Mouse (Mus musculus) megakaryocyte, embryonic 14.5 days (primary cell): Measurements from ENCODE around the gene Nbas. TPM values are rescaled to one million over a fixed set of nuclear protein-coding genes. Genes with fewer than 3 reads are reported as not detected.

ENCODE experiments used
- H3K27me3 ChIP-seq: replicated peaks from 2 replicates; pipeline ENCODE3; 2012; ENCODE audit warnings: inconsistent platforms
- H3K36me3 ChIP-seq: replicated peaks from 2 replicates; pipeline ENCODE3; 2012; ENCODE audit warnings: low read length, inconsistent platforms, mixed read lengths
- H3K4me1 ChIP-seq: 2 replicates; pipeline ENCODE4 v1.6.1; 2012; ENCODE audit warnings: inconsistent platforms
- H3K4me3 ChIP-seq: replicated peaks from 2 replicates; pipeline ENCODE3; 2012; ENCODE audit warnings: moderate library complexity, mild to moderate bottlenecking, inconsistent platforms
- H3K9me3 ChIP-seq: 2 replicates; pipeline ENCODE4 v1.6.1; 2012; ENCODE audit warnings: inconsistent platforms
- FLI1 ChIP-seq: IDR thresholded peaks from 2 replicates; pipeline ENCODE4 v1.6.1; 2012; ENCODE audit warnings: low read length, inconsistent platforms, mixed read lengths
- GATA1 ChIP-seq: IDR thresholded peaks from 3 replicates; pipeline ENCODE4 v1.6.1; 2012; ENCODE audit warnings: mixed read lengths, low read length, inconsistent platforms, borderline replicate concordance
- polyA plus RNA-seq: library from polyadenylated mRNA; stranded (reverse); fragments of >175 nt; gene quantifications from 2 replicates; pipeline ENCODE4 v1.2.3, GENCODE M21; 2012; ENCODE audit warnings: low replicate concordance; ENCODE audit not compliant: insufficient read depth

The Nbas gene
- polyA plus RNA-seq, 1 experiment, result 7.9 TPM

DNA sequence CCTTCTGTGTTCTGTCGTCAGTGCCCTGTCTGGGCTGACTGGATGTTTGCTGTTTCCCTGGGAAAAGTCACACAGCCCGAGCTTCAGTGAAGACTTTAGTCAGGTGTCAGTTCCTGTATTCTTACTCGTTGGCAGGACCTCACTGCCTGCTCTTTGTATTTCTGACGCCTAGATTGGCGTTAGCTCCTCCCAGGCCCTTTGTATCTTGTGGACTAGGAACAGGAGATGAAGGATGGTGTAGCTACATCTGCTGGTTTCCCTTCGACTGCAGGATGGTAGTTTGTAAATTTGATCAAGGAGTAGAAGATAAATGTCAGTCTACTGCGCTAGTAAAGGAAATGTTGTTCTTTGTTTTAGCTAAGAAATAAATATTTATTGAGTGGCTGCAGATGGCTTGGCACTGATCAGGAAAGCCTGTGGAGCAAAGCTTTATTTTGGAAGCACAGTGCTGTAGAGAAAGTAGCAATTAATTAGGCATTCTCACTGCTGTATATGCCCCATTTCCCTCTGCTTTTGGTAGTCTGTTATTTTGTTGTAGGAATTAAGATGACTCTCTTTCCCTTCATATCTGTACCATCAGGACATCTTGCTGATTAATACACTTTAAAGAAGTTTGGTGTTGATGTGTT lies 91.4 kb downstream of the Nbas start:
- Histone ChIP-seq H3K9me3 (no peaks in the 10 kb centered on the region), H3K36me3 (peaks cover 55% of the 10 kb centered on the region), H3K27me3 (peaks cover 29% of the 10 kb centered on the region), H3K4me3 (no peak overlapping the region), H3K4me1 (peaks cover 37% of the 10 kb centered on the region)
- TF ChIP-seq GATA1 (no peak), FLI1 (no peak)

DNA sequence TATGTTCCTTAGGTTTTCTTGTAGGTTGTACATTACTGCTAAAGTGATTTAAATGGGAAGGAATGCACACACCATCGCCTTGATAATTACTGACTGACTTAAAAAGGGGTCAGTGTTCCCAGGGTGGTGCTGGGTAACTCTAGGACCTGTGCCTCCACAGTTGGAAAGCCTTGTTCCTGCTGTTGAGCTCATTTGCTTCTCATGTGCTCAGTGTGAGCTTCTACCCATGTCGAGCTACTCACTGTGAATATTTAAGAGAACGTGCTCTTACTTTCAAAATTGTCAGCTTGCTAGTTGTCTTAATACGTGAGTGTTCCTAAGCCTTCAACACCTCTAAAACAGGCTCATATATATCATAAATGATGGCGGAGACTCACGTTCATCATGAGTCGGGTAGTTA lies 112.6 kb downstream of the Nbas start:
- Histone ChIP-seq H3K27me3 (no peaks in the 10 kb centered on the region), H3K36me3 (peaks cover 33% of the 10 kb centered on the region), H3K4me3 (no peak overlapping the region), H3K9me3 (no peaks in the 10 kb centered on the region), H3K4me1 (no peaks in the 10 kb centered on the region)
- TF ChIP-seq FLI1, result no peak
- TF ChIP-seq GATA1, result no peak

DNA sequence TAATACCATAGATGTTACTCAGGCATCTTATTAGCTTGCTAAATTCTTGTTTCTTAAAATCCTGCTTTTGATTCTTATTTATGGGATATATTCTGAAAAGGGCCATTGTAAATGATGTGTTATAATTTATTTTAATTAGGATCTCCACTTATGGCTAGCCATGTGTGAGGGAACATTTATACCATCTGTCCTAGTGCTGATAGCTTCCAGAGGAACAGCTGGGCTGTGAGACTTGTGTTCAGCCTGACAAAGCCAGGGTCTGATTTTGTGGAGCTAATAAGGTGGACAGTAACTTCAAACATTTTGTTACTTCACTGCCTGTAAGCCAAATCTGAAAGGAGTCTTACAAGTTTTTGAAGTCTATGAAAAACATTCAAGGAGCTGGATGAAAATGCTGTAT lies 113.1 kb downstream of the Nbas start:
- Histone ChIP-seq H3K4me1 (no peaks in the 10 kb centered on the region), H3K9me3 (no peaks in the 10 kb centered on the region), H3K36me3 (peaks cover 29% of the 10 kb centered on the region), H3K4me3 (no peak overlapping the region), H3K27me3 (no peaks in the 10 kb centered on the region)
- no peak for TF ChIP-seq FLI1
- TF ChIP-seq GATA1, result no peak

DNA sequence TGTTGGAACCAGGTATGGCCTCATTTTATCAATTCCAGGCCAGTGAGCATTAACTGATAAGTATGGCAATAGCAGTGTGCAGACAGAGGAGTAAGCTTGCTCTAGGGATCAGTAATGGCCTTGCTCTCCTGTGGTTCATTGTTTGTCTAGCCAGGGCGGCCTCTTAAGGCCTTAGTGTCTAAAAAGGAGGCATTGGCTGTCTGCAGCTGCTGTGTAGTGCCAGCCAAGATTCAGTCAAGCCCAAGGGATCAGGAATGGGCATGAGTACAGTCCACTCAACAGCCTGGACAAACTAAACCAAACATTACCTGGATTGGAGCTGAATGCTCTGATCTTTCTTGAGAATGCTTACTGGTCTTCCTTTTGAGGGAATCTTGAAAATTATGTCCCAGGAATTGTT lies 120.7 kb downstream of the Nbas start:
- H3K36me3 ChIP-seq, result peaks cover 55% of the 10 kb centered on the region
- TF ChIP-seq GATA1 (no peak), FLI1 (no peak)
- H3K4me3 ChIP-seq, result no peak overlapping the region
- no peaks in the 10 kb centered on the region for H3K4me1 ChIP-seq
- H3K9me3 ChIP-seq, result no peaks in the 10 kb centered on the region
- no peaks in the 10 kb centered on the region for H3K27me3 ChIP-seq

DNA sequence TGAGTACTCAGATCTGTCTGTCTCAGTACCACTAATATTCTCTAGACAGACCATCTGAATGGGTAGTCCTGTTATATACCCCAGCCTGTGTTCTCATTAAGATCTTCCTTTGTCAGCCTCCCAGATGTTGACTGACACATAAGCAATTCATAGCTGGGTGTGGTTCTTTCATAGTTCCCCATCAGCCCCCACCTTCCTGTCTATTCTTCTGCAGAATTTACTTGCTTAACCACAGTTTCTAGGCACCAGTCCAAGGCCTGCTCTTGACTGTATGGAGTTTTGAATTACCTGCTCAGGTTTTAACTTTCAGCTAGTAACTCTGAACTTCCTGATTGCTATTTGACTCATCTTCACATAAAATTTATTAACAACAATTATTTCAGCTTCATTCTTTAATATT lies 141.3 kb downstream of the Nbas start:
- Histone ChIP-seq H3K9me3 (no peaks in the 10 kb centered on the region), H3K4me1 (peaks cover 6% of the 10 kb centered on the region), H3K27me3 (no peaks in the 10 kb centered on the region), H3K36me3 (peaks cover 49% of the 10 kb centered on the region), H3K4me3 (no peak overlapping the region)
- TF ChIP-seq GATA1 (no peak), FLI1 (no peak)

DNA sequence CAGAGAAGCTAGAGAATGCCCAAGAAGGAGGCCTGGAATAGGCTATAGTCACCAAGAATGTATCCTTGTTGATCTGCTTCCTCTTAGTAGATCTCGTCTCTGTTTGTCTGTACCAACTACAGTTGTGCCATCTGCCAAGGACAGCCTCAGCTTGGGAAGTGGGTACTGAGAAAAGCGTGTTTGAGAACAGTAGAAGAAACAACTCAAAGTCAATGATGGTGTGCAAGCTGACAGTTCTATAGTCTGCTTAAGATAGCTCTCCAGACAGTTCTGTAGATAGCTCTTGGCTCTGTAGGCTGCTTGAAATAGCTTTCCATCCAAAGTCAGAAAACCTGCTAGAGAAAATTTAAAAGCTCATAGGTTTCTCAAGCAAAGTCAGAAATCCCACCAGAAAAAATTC lies 149.7 kb downstream of the Nbas start:
- H3K4me1 ChIP-seq, result no peaks in the 10 kb centered on the region
- H3K4me3 ChIP-seq, result no peak overlapping the region
- TF ChIP-seq GATA1 (no peak), FLI1 (no peak)
- peaks cover 43% of the 10 kb centered on the region for H3K36me3 ChIP-seq
- no peaks in the 10 kb centered on the region for H3K27me3 ChIP-seq
- peaks cover 11% of the 10 kb centered on the region; the same call in 1 of the 2 replicates for H3K9me3 ChIP-seq

DNA sequence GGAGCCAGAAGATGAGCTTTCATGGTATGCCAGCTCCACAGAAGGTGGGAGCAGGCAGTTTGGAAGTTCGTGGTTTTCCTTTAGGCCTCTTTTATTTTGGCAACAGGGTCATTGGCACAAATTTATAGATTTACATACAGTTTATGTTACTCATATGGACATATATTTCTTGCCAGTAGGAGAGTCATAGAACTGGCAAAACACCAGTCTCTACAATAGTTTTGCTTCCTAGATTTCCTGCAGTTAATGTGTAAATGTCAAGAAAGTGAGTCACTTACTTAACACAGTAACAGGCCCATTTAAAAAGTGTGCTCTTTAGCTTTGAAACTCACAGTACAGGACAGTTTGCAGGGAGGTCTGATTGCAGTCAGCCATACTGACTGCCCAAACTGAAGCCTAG lies 161.3 kb downstream of the Nbas start:
- H3K9me3 ChIP-seq, result no peaks in the 10 kb centered on the region

DNA sequence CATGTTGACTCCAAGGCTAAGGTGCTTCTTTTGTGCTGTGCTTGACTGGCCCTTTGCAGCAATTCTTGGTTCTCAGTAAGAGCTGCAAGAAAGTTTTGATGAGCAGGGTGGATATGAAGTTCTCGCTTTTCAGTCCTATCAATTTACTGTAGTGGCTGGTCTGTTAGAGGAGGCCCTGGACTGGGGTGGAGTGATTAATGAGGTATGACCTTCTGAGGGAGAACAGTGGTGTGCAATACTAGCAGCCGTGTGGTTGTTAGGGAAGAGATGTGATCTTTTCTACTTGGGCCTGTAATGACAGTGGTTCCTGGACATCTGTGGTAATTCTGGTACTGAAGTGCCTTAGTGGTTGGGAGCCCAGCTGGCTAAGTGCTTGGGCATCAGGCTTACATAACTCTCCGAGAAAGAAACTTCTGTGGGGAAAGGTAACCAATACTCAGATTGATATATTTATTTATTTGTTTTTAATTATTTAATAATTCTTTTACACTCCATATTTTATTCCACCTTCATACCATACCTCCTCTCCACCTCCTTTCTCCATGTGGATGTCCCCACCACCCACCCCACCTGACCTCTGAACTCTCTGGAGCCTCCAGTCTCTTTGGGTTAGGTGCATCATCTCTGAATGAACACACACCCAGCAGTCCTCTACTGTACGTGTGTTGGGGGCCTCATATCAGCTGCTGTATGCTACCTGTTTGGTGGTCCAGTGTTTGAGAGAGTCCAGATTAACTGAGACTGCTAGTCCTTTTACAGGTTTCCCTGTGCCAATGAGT lies 175.9 kb downstream of the Nbas start:
- TF ChIP-seq FLI1, result no peak
- no peak for TF ChIP-seq GATA1
- Histone ChIP-seq H3K4me3 (no peak overlapping the region), H3K4me1 (peaks cover 28% of the 10 kb centered on the region), H3K27me3 (no peaks in the 10 kb centered on the region), H3K36me3 (peaks cover 12% of the 10 kb centered on the region), H3K9me3 (no peaks in the 10 kb centered on the region)

More for the DNA sequence above, 161.3 kb downstream of the Nbas start:
- peaks cover 3% of the 10 kb centered on the region; the same call in 1 of the 2 replicates for H3K4me1 ChIP-seq
- no peak overlapping the region for H3K4me3 ChIP-seq
- no peaks in the 10 kb centered on the region for H3K27me3 ChIP-seq
- H3K36me3 ChIP-seq, result peaks cover 24% of the 10 kb centered on the region
- TF ChIP-seq FLI1 (no peak), GATA1 (no peak)

DNA sequence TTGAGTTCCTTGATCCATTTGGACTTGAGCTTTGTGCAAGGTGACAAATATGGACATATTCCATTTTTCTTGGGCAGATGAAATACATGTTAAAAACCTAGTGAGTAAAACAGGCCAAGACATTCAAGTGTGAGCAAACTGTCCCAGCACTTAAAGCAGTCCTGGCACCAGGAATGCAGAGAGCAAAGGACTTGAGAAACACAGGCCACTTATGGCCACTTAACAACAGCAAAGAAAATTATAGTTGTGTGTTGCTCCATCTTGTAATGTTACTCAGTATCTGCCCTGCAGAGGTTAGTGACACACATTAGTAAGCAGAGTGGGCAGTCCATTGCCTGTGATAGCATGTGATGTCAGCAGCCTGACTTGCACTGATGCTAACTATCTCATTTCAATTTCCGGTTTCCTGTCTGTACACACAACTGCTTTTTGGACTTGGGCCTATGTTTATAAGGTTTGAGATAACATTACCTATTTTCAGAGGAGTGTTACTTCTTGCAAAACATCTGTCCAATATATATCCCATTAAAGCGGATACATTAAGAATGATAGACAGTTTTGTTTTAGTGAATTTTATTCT lies 176.6 kb downstream of the Nbas start:
- TF ChIP-seq FLI1 (no peak), GATA1 (no peak)
- H3K9me3 ChIP-seq, result no peaks in the 10 kb centered on the region
- no peaks in the 10 kb centered on the region for H3K27me3 ChIP-seq
- no peak overlapping the region for H3K4me3 ChIP-seq
- H3K4me1 ChIP-seq, result peaks cover 28% of the 10 kb centered on the region
- peaks cover 12% of the 10 kb centered on the region for H3K36me3 ChIP-seq

DNA sequence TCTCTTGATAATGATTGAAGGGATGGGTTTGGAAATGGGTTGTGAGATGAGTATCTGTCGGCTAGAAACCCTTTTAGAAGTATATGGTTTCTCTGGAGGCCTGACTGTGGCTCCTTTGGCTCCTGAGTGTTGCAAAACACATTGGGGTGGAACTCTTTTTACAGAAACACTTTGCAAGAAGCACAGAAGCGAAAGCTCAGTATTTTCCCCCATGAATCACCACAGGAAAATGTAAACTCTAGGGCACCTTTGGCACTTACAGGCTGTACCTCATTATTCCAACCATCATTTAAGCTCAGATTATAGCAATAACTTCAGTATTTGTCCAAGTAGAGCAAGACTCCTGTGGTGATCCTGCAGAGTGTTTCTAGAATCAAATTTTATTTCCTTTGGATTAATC lies 180.0 kb downstream of the Nbas start:
- no peaks in the 10 kb centered on the region for H3K9me3 ChIP-seq
- TF ChIP-seq GATA1 (no peak), FLI1 (no peak)
- peaks cover 40% of the 10 kb centered on the region for H3K4me1 ChIP-seq
- peaks cover 10% of the 10 kb centered on the region for H3K36me3 ChIP-seq
- no peaks in the 10 kb centered on the region for H3K27me3 ChIP-seq
- H3K4me3 ChIP-seq, result no peak overlapping the region
